Comparison of ENCODE assay signal across 27 mouse cellular contexts in the genomic region with DNA sequence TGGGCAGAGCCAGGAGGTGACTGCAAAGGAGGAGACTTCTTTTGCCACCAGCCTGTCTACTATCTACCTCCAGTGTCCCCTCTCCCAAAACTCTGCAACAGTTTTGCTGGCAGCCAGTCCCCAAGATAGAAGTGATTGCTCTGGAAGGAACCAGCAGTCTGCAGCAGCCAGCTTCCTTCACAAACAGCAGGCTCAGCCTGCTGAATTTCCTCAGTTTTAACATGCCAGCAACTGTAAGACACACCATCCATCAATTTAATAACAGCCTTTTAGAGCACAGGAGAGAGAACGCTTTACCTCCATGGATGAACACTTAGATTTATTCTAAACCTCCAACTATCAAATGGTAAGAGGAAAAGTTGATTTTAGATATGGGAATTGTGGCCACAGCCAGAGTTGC.
A peak's percentile ranks its signal among the peaks of the same experiment; 100 is the strongest.
DNase-seq lines count a peak whose midpoint lies in the region; ATAC-seq and TF ChIP-seq lines count a peak whose summit lies in the region.
"Had no signal": no experiment of that assay in that cellular context is flagged by ENCODE, and none has a peak within 500 bp of the region (broad histone marks: within the 10 kb centered on the region; RNA-seq: fewer than 3 reads in every experiment).

No protein-coding gene starts in this region.

- H3K9me3 ChIP-seq in hindbrain, embryonic 13.5 days, result no peaks in the 10 kb centered on the region
- no peaks in the 10 kb centered on the region for H3K9me3 ChIP-seq in hindbrain, embryonic 11.5 days (ENCODE audit: control insufficient read depth, low read length)
- no peaks in the 10 kb centered on the region for H3K9me3 ChIP-seq in kidney, postnatal 0 days (replicated peaks; ENCODE audit: low read length)
- no peaks in the 10 kb centered on the region for H3K9me3 ChIP-seq in neural tube, embryonic 15.5 days (replicated peaks)
- H3K9me3 ChIP-seq: embryonic facial prominence, embryonic 13.5 days; forebrain, embryonic 12.5 days had no signal

- TF ChIP-seq CTCF in kidney, postnatal 0 days (IDR thresholded peaks at IDR 0.05; ENCODE audit: low read depth), result no peak

- no peak overlapping the region for H3K4me3 ChIP-seq in hindbrain, embryonic 13.5 days
- H3K4me3 ChIP-seq in hindbrain, embryonic 11.5 days (ENCODE audit: low read depth, low read length), result no peak overlapping the region
- H3K4me3 ChIP-seq in kidney, postnatal 0 days (replicated peaks; ENCODE audit: low read depth, low read length), result no peak overlapping the region
- no peak overlapping the region for H3K4me3 ChIP-seq in neural tube, embryonic 15.5 days (replicated peaks)
- H3K4me3 ChIP-seq: embryonic facial prominence, embryonic 13.5 days; erythroblast, embryonic 14.5 days; forebrain, embryonic 12.5 days; heart, adult 2 months; layer of hippocampus, adult 2 months; myocyte had no signal

- 0 out of 2 replicates have a peak overlapping the region, but pooled peaks have one; percentile 8 for H3K9ac ChIP-seq in hindbrain, embryonic 13.5 days
- H3K9ac ChIP-seq in hindbrain, embryonic 11.5 days (ENCODE audit: low read depth, low read length), result no peak overlapping the region
- no peak overlapping the region for H3K9ac ChIP-seq in kidney, postnatal 0 days (ENCODE audit: low read depth, low read length)
- no peak overlapping the region for H3K9ac ChIP-seq in neural tube, embryonic 15.5 days (replicated peaks)
- H3K9ac ChIP-seq: embryonic facial prominence, embryonic 13.5 days; forebrain, embryonic 12.5 days; liver, postnatal 0 days had no signal

- WGBS in hindbrain, embryonic 13.5 days, result 56% methylated on average over 1 of the region's 1 CpGs
- WGBS in hindbrain, embryonic 11.5 days, result 81% methylated on average over 1 of the region's 1 CpGs
- 34% methylated on average over 1 of the region's 1 CpGs for WGBS in kidney, postnatal 0 days
- WGBS in neural tube, embryonic 15.5 days, result 29% methylated on average over 1 of the region's 1 CpGs

- no peaks in the 10 kb centered on the region for H3K27me3 ChIP-seq in hindbrain, embryonic 13.5 days
- H3K27me3 ChIP-seq in hindbrain, embryonic 11.5 days (ENCODE audit: control insufficient read depth, insufficient read depth, low read length), result no peaks in the 10 kb centered on the region
- H3K27me3 ChIP-seq in kidney, postnatal 0 days (ENCODE audit: insufficient read depth, low read length), result no peaks in the 10 kb centered on the region
- no peaks in the 10 kb centered on the region for H3K27me3 ChIP-seq in neural tube, embryonic 15.5 days (replicated peaks)
- H3K27me3 ChIP-seq: embryonic facial prominence, embryonic 13.5 days; forebrain, embryonic 12.5 days had no signal

- H3K4me1 ChIP-seq in hindbrain, embryonic 13.5 days (replicated peaks), result peaks cover 28% of the 10 kb centered on the region
- H3K4me1 ChIP-seq in hindbrain, embryonic 11.5 days (replicated peaks; ENCODE audit: control insufficient read depth, insufficient read depth, low read length), result peaks cover 2% of the 10 kb centered on the region; the same call in 1 of the 2 replicates
- H3K4me1 ChIP-seq in kidney, postnatal 0 days (replicated peaks; ENCODE audit: insufficient read depth, low read length), result peaks cover 6% of the 10 kb centered on the region
- H3K4me1 ChIP-seq in neural tube, embryonic 15.5 days, result peaks cover 27% of the 10 kb centered on the region
- H3K4me1 ChIP-seq: embryonic facial prominence, embryonic 13.5 days; forebrain, embryonic 12.5 days had no signal

- no peak for DNase-seq in hindbrain, embryonic 11.5 days (ENCODE audit: low spot score)
- peak; percentile 65 for DNase-seq in kidney, postnatal 0 days (ENCODE audit: low spot score)
- DNase-seq in kidney, adult 11 months, result no peak
- peak; percentile 17 for DNase-seq in lung, postnatal 25 days (ENCODE audit: low spot score)
- no peak for DNase-seq in lung, adult 18-20 months
- DNase-seq: adrenal gland, postnatal 25 days; cerebellum, adult 8-10 months; cerebellum, postnatal 36 days; embryo, embryonic 11 days; gastrocnemius, postnatal 25 days; heart, adult 2 months; kidney, postnatal 14 days; liver, postnatal 0 days; right cerebral cortex, postnatal 14 days; thymus, adult 2 months had no signal

- no peak for ATAC-seq in hindbrain, embryonic 13.5 days (ENCODE audit: low FRiP score)
- no peak for ATAC-seq in hindbrain, embryonic 11.5 days (ENCODE audit: low FRiP score)
- no peak for ATAC-seq in kidney, postnatal 0 days (replicated peaks; ENCODE audit: low FRiP score, low read depth)
- no peak for ATAC-seq in neural tube, embryonic 15.5 days (ENCODE audit: low FRiP score)
- ATAC-seq: CD4-positive, CD25-positive, alpha-beta regulatory T cell, adult 4 months; inflammation-experienced regulatory T-cells, adult 6 months; liver, postnatal 0 days; midbrain, embryonic 16.5 days had no signal

- H3K27ac ChIP-seq in hindbrain, embryonic 13.5 days, result peak overlapping the region; percentile 76
- H3K27ac ChIP-seq in hindbrain, embryonic 11.5 days (ENCODE audit: low read depth, low read length), result no peak overlapping the region
- H3K27ac ChIP-seq in kidney, postnatal 0 days, result no peak overlapping the region
- peak overlapping the region; percentile 71 for H3K27ac ChIP-seq in neural tube, embryonic 15.5 days (replicated peaks)
- H3K27ac ChIP-seq: embryonic facial prominence, embryonic 13.5 days; forebrain, embryonic 12.5 days; heart, adult 2 months; layer of hippocampus, adult 2 months; stomach, postnatal 0 days had no signal

- peaks cover 18% of the 10 kb centered on the region; the same call in 1 of the 2 replicates for H3K36me3 ChIP-seq in hindbrain, embryonic 13.5 days
- no peaks in the 10 kb centered on the region for H3K36me3 ChIP-seq in hindbrain, embryonic 11.5 days (ENCODE audit: control insufficient read depth, insufficient read depth, low read length)
- H3K36me3 ChIP-seq in kidney, postnatal 0 days (ENCODE audit: insufficient read depth, low read length), result no peaks in the 10 kb centered on the region
- H3K36me3 ChIP-seq in neural tube, embryonic 15.5 days, result 0 out of 2 replicates have a peak, but pooled peaks cover 5% of the 10 kb centered on the region
- H3K36me3 ChIP-seq: forebrain, embryonic 12.5 days had no signal

- H3K4me2 ChIP-seq in hindbrain, embryonic 13.5 days, result no peak overlapping the region
- H3K4me2 ChIP-seq in hindbrain, embryonic 11.5 days (replicated peaks; ENCODE audit: low read depth, low read length), result no peak overlapping the region
- H3K4me2 ChIP-seq in kidney, postnatal 0 days (ENCODE audit: low read length), result no peak overlapping the region
- H3K4me2 ChIP-seq in neural tube, embryonic 15.5 days, result no peak overlapping the region
- H3K4me2 ChIP-seq: embryonic facial prominence, embryonic 13.5 days; forebrain, embryonic 12.5 days; liver, embryonic 11.5 days had no signal

Comparison
In these comparisons a context has a peak if more than half of its experiments do, and no peak if none do; other contexts are left out.
1. H3K27ac ChIP-seq: peak in hindbrain, embryonic 13.5 days (single experiment) and neural tube, embryonic 15.5 days (single experiment); none in hindbrain, embryonic 11.5 days (single experiment) and kidney, postnatal 0 days (single experiment).
2. DNase-seq: peak in kidney, postnatal 0 days (single experiment) and lung, postnatal 25 days (single experiment); none in hindbrain, embryonic 11.5 days (single experiment), kidney, adult 11 months (single experiment) and lung, adult 18-20 months (0 of 2).